Mouse (Mus musculus) neural tube, embryonic 14.5 days (tissue): ENCODE data around the gene Eepd1. TPM values are rescaled to one million over a fixed set of nuclear protein-coding genes. Genes with fewer than 3 reads are reported as not detected.

Experiments
- ATAC-seq: fragments of 200-750 bp; cut with Nextera tagmentation; 2 replicates; pipeline ENCODE4 v1.8.0; 2017; ENCODE audit warnings: low read depth, mild to moderate bottlenecking, moderate TSS enrichment, moderate library complexity
- H3K27ac ChIP-seq: fragments of 300-500 bp; sonication (generic); 2 replicates; pipeline ENCODE4 v1.5.1; 2014; ENCODE audit warnings: low read depth, mild to moderate bottlenecking, control low read depth, low read length, moderate library complexity, mixed read lengths
- H3K27me3 ChIP-seq: fragments of 300-500 bp; sonication (generic); 2 replicates; pipeline ENCODE4 v1.6.1; 2014; ENCODE audit warnings: low read length; ENCODE audit not compliant: control insufficient read depth, insufficient read depth
- H3K36me3 ChIP-seq: fragments of 300-500 bp; sonication (generic); 2 replicates; pipeline ENCODE4 v1.6.1; 2014; ENCODE audit warnings: low read length, mixed read lengths; ENCODE audit not compliant: control insufficient read depth, insufficient read depth
- H3K4me1 ChIP-seq: fragments of 300-500 bp; sonication (generic); 2 replicates; pipeline ENCODE4 v1.6.1; 2014; ENCODE audit warnings: low read length; ENCODE audit not compliant: control insufficient read depth, insufficient read depth
- H3K4me2 ChIP-seq: fragments of 300-500 bp; sonication (generic); 2 replicates; pipeline ENCODE4 v1.6.1; 2014; ENCODE audit warnings: mild to moderate bottlenecking, low read depth, low read length, control low read depth
- H3K4me3 ChIP-seq: fragments of 300-500 bp; sonication (generic); 2 replicates; pipeline ENCODE4 v1.5.1; 2014; ENCODE audit warnings: low read depth, low read length, control low read depth, mixed read lengths
- H3K9ac ChIP-seq: fragments of 300-500 bp; sonication (generic); replicated peaks from 2 replicates; pipeline ENCODE4 v1.6.1; 2014; ENCODE audit warnings: low read depth, mild to moderate bottlenecking, control low read depth, low read length, mixed read lengths
- H3K9me3 ChIP-seq: fragments of 300-500 bp; sonication (generic); 2 replicates; pipeline ENCODE4 v1.6.1; 2016; ENCODE audit warnings: low read length; ENCODE audit not compliant: control insufficient read depth
- WGBS: fragments of 180-500 bp; shearing (Covaris S2); extraction: QIAGEN DNeasy Blood & Tissue Kit; methylation state at CpG from one replicate; pipeline ENCODE4 v1.1.7; 2014; 5-methylcytosine and 5-hydroxymethylcytosine counted together
- polyA plus RNA-seq: library from polyadenylated mRNA; unstranded; fragments of >200 nt; fragmentation: Nextera tagmentation; extraction: Ambion mirVana; gene quantifications from 2 replicates; pipeline ENCODE4 v1.2.1, GENCODE M21; 2014

Eepd1 gene
- polyA plus RNA-seq, 1 experiment from 2014 or later = 11.0 TPM

DNA sequence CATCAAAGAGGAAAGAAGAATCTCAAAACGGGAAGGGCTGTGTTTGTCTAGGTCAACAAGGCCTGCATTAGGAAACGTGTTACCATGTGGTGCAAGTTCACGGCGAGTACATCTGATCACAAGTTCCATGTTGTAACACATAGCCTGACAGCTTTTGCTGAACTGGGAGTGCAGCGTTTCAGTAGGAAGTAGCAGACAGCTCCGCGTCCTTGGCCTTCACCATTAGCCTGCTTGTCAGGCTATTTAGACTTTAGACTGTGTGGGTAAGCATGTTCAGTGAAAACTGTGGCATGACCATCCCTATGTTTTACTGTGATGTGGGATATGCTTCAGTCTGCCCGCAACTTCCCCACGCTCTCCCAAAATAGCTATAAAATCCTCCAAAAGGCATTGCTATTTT is 89.1 kb downstream of the Eepd1 start:
- Histone ChIP-seq H3K36me3 (no peaks in the 10 kb centered on the region), H3K9ac (no peak overlapping the region), H3K4me2 (no peak overlapping the region), H3K27ac (no peak overlapping the region), H3K4me1 (no peaks in the 10 kb centered on the region), H3K27me3 (no peaks in the 10 kb centered on the region), H3K4me3 (no peak overlapping the region), H3K9me3 (no peaks in the 10 kb centered on the region)
- no peak for ATAC-seq
- WGBS = 86% methylated on average over 9 of the region's 9 CpGs

DNA sequence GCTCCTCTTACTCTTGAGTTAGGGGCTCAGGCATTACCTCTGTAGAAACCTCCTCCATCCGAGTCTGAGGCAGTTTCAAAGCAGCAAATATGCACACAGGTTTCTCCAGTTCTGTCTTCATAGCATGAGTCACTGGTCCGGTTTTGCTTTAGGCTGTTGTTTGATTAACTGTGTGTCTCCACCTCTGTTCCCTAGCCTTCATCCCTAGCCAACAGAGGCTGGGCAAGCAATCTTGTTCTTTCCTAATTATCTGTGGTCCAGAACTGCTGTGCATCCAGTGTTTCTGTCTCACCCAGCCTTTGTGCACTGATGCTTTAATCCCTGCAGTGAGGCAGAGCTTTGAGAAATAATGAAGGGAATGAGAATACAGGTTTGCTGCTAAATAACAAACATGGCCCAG is 90.0 kb downstream of the Eepd1 start:
- no peak overlapping the region for H3K4me3 ChIP-seq
- H3K9ac ChIP-seq = no peak overlapping the region
- H3K36me3 ChIP-seq = no peaks in the 10 kb centered on the region
- H3K9me3 ChIP-seq = no peaks in the 10 kb centered on the region
- no peak for ATAC-seq
- H3K4me2 ChIP-seq = no peak overlapping the region
- H3K27ac ChIP-seq = no peak overlapping the region
- WGBS = 51% methylated on average over 2 of the region's 2 CpGs
- H3K27me3 ChIP-seq = no peaks in the 10 kb centered on the region
- H3K4me1 ChIP-seq = no peaks in the 10 kb centered on the region

DNA sequence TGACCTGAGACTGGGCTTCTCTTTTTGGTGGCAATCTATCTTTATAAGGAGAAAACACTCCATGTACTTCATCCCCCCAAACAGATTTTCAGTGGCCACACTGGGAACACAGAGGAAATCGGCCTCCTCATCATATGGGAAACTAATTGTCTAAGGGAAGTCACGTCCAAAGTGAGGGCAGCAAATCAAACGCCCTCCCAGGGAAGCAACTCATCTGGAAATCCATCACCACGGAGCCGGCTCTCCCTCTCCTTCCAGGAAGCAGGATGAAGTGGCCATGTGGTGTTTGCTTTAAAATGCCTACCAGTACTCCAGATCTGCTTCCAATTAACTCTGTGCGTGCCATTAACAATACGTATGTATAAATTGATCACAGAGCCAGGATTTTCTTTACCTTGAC is 92.4 kb downstream of the Eepd1 start:
- no peaks in the 10 kb centered on the region for H3K36me3 ChIP-seq
- no peak overlapping the region for H3K9ac ChIP-seq
- no peak overlapping the region for H3K27ac ChIP-seq
- WGBS = 55% methylated on average over 7 of the region's 7 CpGs
- no peaks in the 10 kb centered on the region for H3K9me3 ChIP-seq
- H3K4me2 ChIP-seq = no peak overlapping the region
- no peaks in the 10 kb centered on the region for H3K4me1 ChIP-seq
- no peaks in the 10 kb centered on the region for H3K27me3 ChIP-seq
- no peak overlapping the region for H3K4me3 ChIP-seq
- no peak for ATAC-seq

DNA sequence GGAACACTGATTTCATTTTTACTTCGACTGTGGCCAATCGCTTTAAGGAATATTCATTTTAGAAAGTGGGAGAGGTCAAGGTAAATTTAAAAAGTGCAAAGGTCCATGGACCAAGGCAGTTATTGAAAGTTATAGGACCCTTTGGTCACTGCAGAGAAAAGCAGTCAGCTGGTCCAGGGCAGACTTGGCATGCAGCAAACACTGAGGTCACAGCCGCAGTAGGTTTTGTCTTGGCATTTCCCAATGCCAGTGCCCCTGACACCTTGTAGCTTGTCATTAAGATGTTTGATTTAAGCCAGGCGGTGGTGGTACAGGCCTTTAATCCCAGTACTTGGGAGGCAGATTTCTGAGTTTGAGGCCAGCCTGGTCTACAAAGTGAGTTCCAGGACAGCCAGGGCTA is 92.8 kb downstream of the Eepd1 start:
- Histone ChIP-seq H3K9me3 (no peaks in the 10 kb centered on the region), H3K36me3 (no peaks in the 10 kb centered on the region)

DNA sequence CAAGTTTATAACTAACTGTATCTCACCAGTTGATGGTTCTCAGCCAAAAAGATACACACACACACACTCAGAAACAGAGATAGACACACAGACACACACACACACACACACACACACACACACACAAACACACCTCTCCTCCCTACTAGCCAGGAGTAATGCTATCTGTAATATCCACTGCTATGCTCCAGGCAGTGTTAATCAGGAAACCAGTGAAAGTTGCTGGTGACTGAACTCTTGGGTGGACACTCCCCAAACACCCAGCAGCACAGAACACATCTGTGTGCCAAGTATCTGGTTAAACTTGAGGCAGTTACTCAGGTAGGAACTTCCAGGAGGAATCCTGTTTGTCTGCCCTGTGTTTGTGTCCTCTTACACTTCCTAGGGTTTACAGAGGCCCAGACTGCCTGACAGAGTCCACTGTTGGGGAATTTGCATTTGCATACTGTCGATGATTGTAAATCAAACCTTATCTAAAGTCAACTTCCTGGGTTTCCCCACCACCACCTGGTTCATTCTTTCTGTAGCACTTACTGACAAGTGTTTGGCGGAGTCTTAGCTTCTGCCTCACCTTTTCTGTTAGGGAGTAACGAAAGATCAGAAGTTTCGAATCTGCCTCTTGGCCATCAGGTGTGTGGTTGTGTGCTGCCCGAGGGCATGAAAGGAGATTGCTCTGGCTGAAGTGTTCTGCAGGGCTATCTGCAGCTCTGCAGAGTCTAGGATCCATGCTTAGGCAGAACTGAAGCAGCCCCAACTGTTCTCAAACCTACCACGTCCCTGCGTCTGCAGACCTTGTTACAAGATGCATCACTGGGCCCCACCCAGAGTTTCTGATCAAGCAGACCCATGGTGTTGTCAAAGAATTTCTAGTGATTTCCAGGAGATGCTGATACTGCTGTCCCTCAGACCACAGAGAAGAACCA is 97.6 kb downstream of the Eepd1 start:
- 85% methylated on average over 7 of the region's 7 CpGs for WGBS
- Histone ChIP-seq H3K4me1 (no peaks in the 10 kb centered on the region), H3K27me3 (no peaks in the 10 kb centered on the region), H3K4me3 (no peak overlapping the region), H3K9ac (no peak overlapping the region), H3K4me2 (no peak overlapping the region), H3K9me3 (no peaks in the 10 kb centered on the region), H3K27ac (no peak overlapping the region), H3K36me3 (no peaks in the 10 kb centered on the region)
- no peak for ATAC-seq

More for the DNA sequence above, 92.8 kb downstream of the Eepd1 start:
- no peaks in the 10 kb centered on the region for H3K4me1 ChIP-seq
- H3K9ac ChIP-seq = no peak overlapping the region
- no peak for ATAC-seq
- no peak overlapping the region for H3K4me2 ChIP-seq
- H3K27me3 ChIP-seq = no peaks in the 10 kb centered on the region
- WGBS = 91% methylated on average over 4 of the region's 4 CpGs
- H3K4me3 ChIP-seq = no peak overlapping the region
- H3K27ac ChIP-seq = no peak overlapping the region

DNA sequence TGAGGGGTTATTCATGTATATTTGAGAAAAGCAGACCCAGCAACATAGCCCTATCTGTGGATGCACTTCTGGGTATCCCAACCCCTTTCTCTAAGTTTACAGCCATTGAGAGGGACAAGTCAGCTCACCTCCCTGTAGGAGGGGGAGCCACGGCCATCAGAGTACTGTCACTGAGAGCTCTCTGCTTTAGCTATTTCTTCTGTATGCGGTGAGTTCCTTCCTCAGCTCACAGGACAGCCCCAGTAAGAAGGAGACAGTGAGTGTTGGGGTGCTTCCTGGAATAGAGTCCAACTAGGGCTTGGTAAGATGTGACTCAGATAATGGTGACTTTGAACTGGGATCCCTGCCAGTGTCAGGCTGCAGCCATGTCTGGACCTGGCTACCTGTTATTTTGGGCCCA is 102.3 kb downstream of the Eepd1 start:
- 90% methylated on average over 2 of the region's 2 CpGs for WGBS
- no peak for ATAC-seq
- no peak overlapping the region for H3K9ac ChIP-seq
- H3K36me3 ChIP-seq = no peaks in the 10 kb centered on the region
- H3K9me3 ChIP-seq = no peaks in the 10 kb centered on the region
- no peaks in the 10 kb centered on the region for H3K27me3 ChIP-seq
- H3K4me3 ChIP-seq = no peak overlapping the region
- no peaks in the 10 kb centered on the region for H3K4me1 ChIP-seq
- H3K27ac ChIP-seq = no peak overlapping the region
- no peak overlapping the region for H3K4me2 ChIP-seq

DNA sequence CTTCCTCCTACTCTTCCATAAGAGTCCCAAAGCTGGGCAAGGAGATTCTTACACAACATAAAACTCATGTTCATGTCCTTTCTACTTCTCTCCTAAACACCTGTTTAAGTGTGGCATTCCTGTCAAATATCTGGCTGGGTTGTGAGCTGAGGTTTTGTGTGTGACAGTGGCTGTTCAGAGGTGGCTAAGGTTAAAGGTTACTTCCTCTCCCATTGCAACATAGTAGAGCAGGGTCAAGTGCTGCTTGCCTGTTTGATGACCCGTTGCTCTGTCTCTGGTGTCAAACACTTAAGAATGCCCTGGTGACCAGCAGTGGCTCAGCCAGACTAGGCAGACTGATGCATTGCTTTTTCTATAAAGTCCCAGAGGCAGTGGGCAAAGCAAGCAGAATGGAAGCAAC is 104.3 kb downstream of the Eepd1 start:
- no peak overlapping the region for H3K9ac ChIP-seq
- 71% methylated on average over 1 of the region's 1 CpGs for WGBS
- no peaks in the 10 kb centered on the region for H3K36me3 ChIP-seq
- H3K27ac ChIP-seq = no peak overlapping the region
- no peak for ATAC-seq
- H3K27me3 ChIP-seq = no peaks in the 10 kb centered on the region
- no peaks in the 10 kb centered on the region for H3K9me3 ChIP-seq
- no peaks in the 10 kb centered on the region for H3K4me1 ChIP-seq
- H3K4me3 ChIP-seq = no peak overlapping the region
- H3K4me2 ChIP-seq = no peak overlapping the region

DNA sequence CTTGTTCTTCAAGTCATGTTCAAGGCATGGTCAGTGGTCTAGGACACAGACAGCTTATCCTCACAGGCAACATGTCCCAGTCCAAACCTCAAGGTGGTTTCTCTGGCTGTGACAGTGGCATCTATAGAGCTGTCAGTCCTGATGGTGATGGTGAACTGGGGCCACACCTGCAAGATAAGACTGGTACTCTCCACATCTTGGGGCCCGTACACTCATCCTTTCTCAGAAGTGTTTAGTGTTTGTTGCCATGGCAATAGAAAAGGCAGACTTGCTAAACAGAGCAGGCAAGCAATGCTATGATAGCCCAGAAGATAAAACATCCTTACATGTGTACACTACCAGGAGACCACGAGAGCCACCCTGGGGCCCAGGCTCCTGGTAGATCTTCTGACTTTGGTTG is 107.2 kb downstream of the Eepd1 start:
- WGBS = 89% methylated on average over 2 of the region's 2 CpGs
- H3K27me3 ChIP-seq = no peaks in the 10 kb centered on the region
- ATAC-seq = no peak
- no peaks in the 10 kb centered on the region for H3K9me3 ChIP-seq
- H3K27ac ChIP-seq = no peak overlapping the region
- H3K9ac ChIP-seq = no peak overlapping the region
- no peak overlapping the region for H3K4me3 ChIP-seq
- no peak overlapping the region for H3K4me2 ChIP-seq
- H3K4me1 ChIP-seq = no peaks in the 10 kb centered on the region
- no peaks in the 10 kb centered on the region for H3K36me3 ChIP-seq

DNA sequence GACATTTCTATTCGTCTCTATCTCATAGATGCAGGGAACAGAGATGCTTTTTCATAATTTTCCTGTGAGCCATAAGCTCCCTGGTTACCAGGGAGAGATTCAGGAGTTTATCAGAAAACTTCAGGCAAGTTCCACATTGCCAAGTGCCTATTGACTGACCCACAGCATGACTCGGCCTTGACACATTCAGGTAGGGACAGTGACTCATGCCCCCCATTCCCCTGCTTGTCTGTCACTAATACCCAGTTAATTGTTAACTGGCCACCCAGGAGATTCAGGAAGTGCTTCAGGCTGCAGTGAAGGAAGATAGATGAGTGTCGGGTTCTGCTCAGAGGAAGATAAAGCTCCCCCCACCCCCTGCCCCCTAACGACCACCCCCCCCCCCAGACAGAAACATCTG is 109.4 kb downstream of the Eepd1 start:
- Histone ChIP-seq H3K27ac (no peak overlapping the region), H3K9me3 (no peaks in the 10 kb centered on the region), H3K4me1 (no peaks in the 10 kb centered on the region), H3K4me2 (no peak overlapping the region), H3K9ac (no peak overlapping the region), H3K4me3 (no peak overlapping the region), H3K27me3 (no peaks in the 10 kb centered on the region), H3K36me3 (no peaks in the 10 kb centered on the region)
- WGBS = 40% methylated on average over 4 of the region's 4 CpGs
- no peak for ATAC-seq
